Comparison of ENCODE assay signal across 14 mouse cellular contexts in the genomic region with DNA sequence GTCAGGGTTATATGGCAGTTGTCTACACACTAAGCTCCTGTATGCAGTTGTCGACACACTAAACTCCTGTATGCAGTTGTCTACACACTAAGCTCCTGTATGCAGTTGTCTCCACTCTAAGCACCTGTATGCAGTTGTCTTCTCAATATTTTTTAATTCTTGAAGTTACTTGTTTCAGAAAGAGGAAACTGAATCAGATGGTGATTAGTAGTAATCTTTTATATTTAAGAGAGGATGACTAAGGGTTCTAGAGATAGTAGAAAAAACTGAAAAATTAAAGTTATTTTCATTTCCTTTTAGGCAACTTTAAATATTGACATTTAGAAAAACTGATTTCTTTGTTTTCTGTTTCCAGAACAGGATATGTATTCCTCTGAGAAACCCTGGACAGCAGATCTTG.
"Had no signal": no experiment of that assay in that cellular context is flagged by ENCODE, and none has a peak within 500 bp of the region (broad histone marks: within the 10 kb centered on the region; RNA-seq: fewer than 3 reads in every experiment).

No protein-coding gene starts in this region.

- H3K9ac ChIP-seq: liver, postnatal 0 days; lung, embryonic 15.5 days; midbrain, embryonic 13.5 days; midbrain, embryonic 15.5 days; neural tube, embryonic 12.5 days; stomach, embryonic 15.5 days had no signal

- H3K4me3 ChIP-seq: lung, embryonic 15.5 days; megakaryocyte, embryonic 14.5 days; midbrain, embryonic 13.5 days; midbrain, embryonic 15.5 days; neural tube, embryonic 12.5 days; stomach, embryonic 15.5 days had no signal

- H3K27me3 ChIP-seq: lung, embryonic 15.5 days; megakaryocyte, embryonic 14.5 days; midbrain, embryonic 13.5 days; midbrain, embryonic 15.5 days; neural tube, embryonic 12.5 days; stomach, embryonic 15.5 days had no signal

- H3K27ac ChIP-seq: lung, embryonic 15.5 days; midbrain, embryonic 13.5 days; midbrain, embryonic 15.5 days; neural tube, embryonic 12.5 days; stomach, embryonic 15.5 days; stomach, postnatal 0 days had no signal

- ATAC-seq: midbrain, embryonic 13.5 days; midbrain, embryonic 15.5 days had no signal

- H3K9me3 ChIP-seq: lung, embryonic 15.5 days; megakaryocyte, embryonic 14.5 days; midbrain, embryonic 13.5 days; midbrain, embryonic 15.5 days; neural tube, embryonic 12.5 days; stomach, embryonic 15.5 days had no signal

- DNase-seq: liver, postnatal 0 days; lung, adult 2 months; lung, postnatal 4 days; right cerebral cortex, postnatal 14 days; thymus, adult 2 months; thymus, postnatal 25 days; thymus, postnatal 4 days had no signal

- H3K36me3 ChIP-seq: lung, embryonic 15.5 days; midbrain, embryonic 13.5 days; midbrain, embryonic 15.5 days; stomach, embryonic 15.5 days had no signal
